Mouse (Mus musculus) limb, embryonic 14.5 days (tissue): Measurements from ENCODE around the gene Bcl2l13. TPM values are rescaled to one million over a fixed set of nuclear protein-coding genes. Genes with fewer than 3 reads are reported as not detected.
"Not testable (repeated sequence)": the region's sequence is repeated elsewhere in the genome, so short reads cannot be mapped to it uniquely, and the experiment has no call there.

ENCODE experiments used
- ATAC-seq: fragments of 200-750 bp; cut with Nextera tagmentation; 2 replicates; pipeline ENCODE4 v1.8.0; 2017; ENCODE audit warnings: low read depth, moderate number of reproducible peaks, moderate TSS enrichment; ENCODE audit not compliant: low FRiP score
- DNase-seq: peaks from one replicate; pipeline ENCODE4 v3.0.0-alpha.2; 2015; ENCODE audit warnings: low spot score
- H3K27ac ChIP-seq: fragments of 300-500 bp; sonication (generic); replicated peaks from 2 replicates; pipeline ENCODE4 v1.5.1; 2014; ENCODE audit warnings: low read depth, mild to moderate bottlenecking, low read length, moderate library complexity, mixed read lengths
- H3K27me3 ChIP-seq: fragments of 300-500 bp; sonication (generic); 2 replicates; pipeline ENCODE4 v1.6.1; 2014; ENCODE audit warnings: low read length, mixed read lengths; ENCODE audit not compliant: control insufficient read depth, insufficient read depth
- H3K36me3 ChIP-seq: fragments of 300-500 bp; sonication (generic); 2 replicates; pipeline ENCODE4 v1.6.1; 2014; ENCODE audit warnings: mild to moderate bottlenecking, low read length, moderate library complexity, mixed read lengths; ENCODE audit not compliant: control insufficient read depth, insufficient read depth
- H3K4me1 ChIP-seq: fragments of 300-500 bp; sonication (generic); 2 replicates; pipeline ENCODE4 v1.6.1; 2014; ENCODE audit warnings: antibody characterized with exemption, low read length, mixed read lengths; ENCODE audit not compliant: control insufficient read depth, insufficient read depth
- H3K4me2 ChIP-seq: fragments of 300-500 bp; sonication (generic); replicated peaks from 2 replicates; pipeline ENCODE4 v1.6.1; 2014; ENCODE audit warnings: low read depth, mild to moderate bottlenecking, low read length, moderate library complexity; ENCODE audit not compliant: severe bottlenecking
- H3K4me3 ChIP-seq: fragments of 300-500 bp; sonication (generic); replicated peaks from 2 replicates; pipeline ENCODE4 v1.5.1; 2014; ENCODE audit warnings: low read length
- H3K9ac ChIP-seq: fragments of 300-500 bp; sonication (generic); 2 replicates; pipeline ENCODE4 v1.6.1; 2014; ENCODE audit warnings: mild to moderate bottlenecking, low read depth, low read length, moderate library complexity; ENCODE audit not compliant: severe bottlenecking
- H3K9me3 ChIP-seq: fragments of 300-500 bp; sonication (generic); 2 replicates; pipeline ENCODE4 v1.6.1; 2016; ENCODE audit warnings: low read length; ENCODE audit not compliant: control insufficient read depth
- POLR2A ChIP-seq: fragments of 200-500 bp; IDR thresholded peaks from 2 replicates; pipeline ENCODE4 v1.8.0; 2012; ENCODE audit warnings: inconsistent platforms, mild to moderate bottlenecking, moderate library complexity, borderline replicate concordance; ENCODE audit not compliant: insufficient read depth, insufficient read length; ENCODE audit errors: extremely low read depth
- WGBS: fragments of 180-500 bp; shearing (Covaris S2); extraction: QIAGEN DNeasy Blood & Tissue Kit; methylation state at CpG from one replicate; pipeline ENCODE4 v1.1.7; 2014; 5-methylcytosine and 5-hydroxymethylcytosine counted together
- polyA plus RNA-seq, 2 experiments: library from polyadenylated mRNA; depleted of rRNA in 1 of 2; stranded (reverse) in 1 of 2; unstranded in 1 of 2; fragments of >200 nt; fragmentation: Nextera tagmentation in 1 of 2; extraction: Ambion mirVana in 1 of 2; gene quantifications; 2 replicates each; pipeline versions ENCODE4 v1.2.1 to v1.2.3; 2012 to 2014

Gene Bcl2l13
- polyA plus RNA-seq, 2 experiments: 23.7 to 27.4 TPM

GRCm38 (mm10) chr6:120913783-120914182 is 77.8 kb downstream of the Bcl2l13 start:
- no peak overlapping the region for H3K9ac ChIP-seq
- DNase-seq (no peak), ATAC-seq (no peak)
- H3K27me3 ChIP-seq: no peaks in the 10 kb centered on the region
- no peak for TF ChIP-seq POLR2A
- no peaks in the 10 kb centered on the region for H3K36me3 ChIP-seq
- no peaks in the 10 kb centered on the region for H3K9me3 ChIP-seq
- peaks cover 8% of the 10 kb centered on the region for H3K4me1 ChIP-seq
- no peak overlapping the region for H3K4me3 ChIP-seq
- no peak overlapping the region for H3K27ac ChIP-seq
- WGBS: 82% methylated on average over 8 of the region's 8 CpGs
- no peak overlapping the region for H3K4me2 ChIP-seq

GRCm38 (mm10) chr6:120914533-120914910 is 78.5 kb downstream of the Bcl2l13 start:
- Histone ChIP-seq H3K4me2 (no peak overlapping the region), H3K27me3 (no peaks in the 10 kb centered on the region), H3K4me3 (no peak overlapping the region), H3K9ac (no peak overlapping the region), H3K4me1 (peaks cover 8% of the 10 kb centered on the region), H3K9me3 (no peaks in the 10 kb centered on the region), H3K27ac (no peak overlapping the region), H3K36me3 (no peaks in the 10 kb centered on the region)
- WGBS: 85% methylated on average over 4 of the region's 4 CpGs
- TF ChIP-seq POLR2A: no peak
- ATAC-seq (no peak), DNase-seq (no peak)

DNA sequence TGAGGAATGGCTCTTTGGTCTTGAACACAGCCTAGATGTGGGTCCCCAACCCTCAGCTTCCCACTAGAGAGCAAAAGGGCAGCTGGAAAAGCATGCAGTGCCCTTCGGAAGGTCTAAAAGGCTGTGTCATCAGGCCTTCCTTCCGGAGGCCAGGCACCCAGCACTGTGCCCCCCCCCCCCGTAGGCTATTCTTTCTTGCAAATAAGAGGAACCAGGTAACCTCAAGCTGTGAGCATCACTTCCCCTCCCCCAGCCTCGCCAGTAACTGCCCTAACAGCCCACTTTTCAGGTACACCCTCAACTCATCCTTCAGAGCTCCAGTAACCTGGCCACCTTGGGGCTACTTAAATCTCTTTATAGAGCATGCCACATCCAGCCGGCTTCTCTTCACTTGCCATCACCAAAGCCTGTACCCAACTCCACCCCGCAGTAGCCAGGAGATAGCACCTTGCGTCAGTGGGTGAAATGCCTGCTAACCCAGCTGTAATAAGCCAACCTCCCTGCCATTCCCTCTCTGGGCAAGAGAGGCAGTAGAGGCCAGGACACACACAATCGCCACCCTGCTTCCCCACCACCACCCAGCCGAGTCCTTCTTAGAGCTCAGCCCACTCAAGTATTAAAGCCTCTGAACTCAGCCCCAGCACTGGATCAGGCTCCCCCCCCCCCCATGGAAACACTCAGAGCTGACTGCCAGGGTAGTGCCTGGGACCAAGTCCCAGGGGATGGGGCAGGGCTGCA is 79.1 kb downstream of the Bcl2l13 start:
- no peak overlapping the region for H3K4me3 ChIP-seq
- ATAC-seq (no peak), DNase-seq (no peak)
- H3K27ac ChIP-seq: no peak overlapping the region
- peaks cover 8% of the 10 kb centered on the region for H3K4me1 ChIP-seq
- TF ChIP-seq POLR2A: no peak
- H3K9me3 ChIP-seq: no peaks in the 10 kb centered on the region
- no peak overlapping the region for H3K9ac ChIP-seq
- H3K36me3 ChIP-seq: no peaks in the 10 kb centered on the region
- 52% methylated on average over 9 of the region's 9 CpGs for WGBS
- no peaks in the 10 kb centered on the region for H3K27me3 ChIP-seq
- peak overlapping the region; percentile 88; the same call in 1 of the 2 replicates for H3K4me2 ChIP-seq

DNA sequence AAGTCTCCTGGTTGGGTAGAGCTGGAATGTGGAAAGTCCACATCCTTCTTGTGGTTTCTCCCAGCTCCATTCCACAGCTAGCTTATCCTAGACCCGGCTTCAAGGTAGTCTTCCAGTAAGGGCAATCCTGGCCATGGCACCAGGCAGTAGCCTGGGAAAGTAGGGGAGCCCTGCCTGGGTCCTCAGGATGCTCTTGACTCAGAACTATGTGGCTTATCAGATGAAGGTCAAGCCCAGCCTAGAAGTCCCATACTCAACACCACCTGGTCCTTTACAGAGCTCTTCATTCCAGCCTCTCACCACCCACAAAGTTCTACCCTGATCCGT is 79.6 kb downstream of the Bcl2l13 start:
- Histone ChIP-seq H3K9ac (no peak overlapping the region), H3K4me2 (peak overlapping the region; percentile 88), H3K4me3 (no peak overlapping the region), H3K36me3 (no peaks in the 10 kb centered on the region), H3K9me3 (no peaks in the 10 kb centered on the region), H3K27ac (no peak overlapping the region), H3K4me1 (peaks cover 8% of the 10 kb centered on the region), H3K27me3 (no peaks in the 10 kb centered on the region)
- ATAC-seq (no peak), DNase-seq (no peak)
- no peak for TF ChIP-seq POLR2A
- WGBS: 34% methylated on average over 2 of the region's 2 CpGs

DNA sequence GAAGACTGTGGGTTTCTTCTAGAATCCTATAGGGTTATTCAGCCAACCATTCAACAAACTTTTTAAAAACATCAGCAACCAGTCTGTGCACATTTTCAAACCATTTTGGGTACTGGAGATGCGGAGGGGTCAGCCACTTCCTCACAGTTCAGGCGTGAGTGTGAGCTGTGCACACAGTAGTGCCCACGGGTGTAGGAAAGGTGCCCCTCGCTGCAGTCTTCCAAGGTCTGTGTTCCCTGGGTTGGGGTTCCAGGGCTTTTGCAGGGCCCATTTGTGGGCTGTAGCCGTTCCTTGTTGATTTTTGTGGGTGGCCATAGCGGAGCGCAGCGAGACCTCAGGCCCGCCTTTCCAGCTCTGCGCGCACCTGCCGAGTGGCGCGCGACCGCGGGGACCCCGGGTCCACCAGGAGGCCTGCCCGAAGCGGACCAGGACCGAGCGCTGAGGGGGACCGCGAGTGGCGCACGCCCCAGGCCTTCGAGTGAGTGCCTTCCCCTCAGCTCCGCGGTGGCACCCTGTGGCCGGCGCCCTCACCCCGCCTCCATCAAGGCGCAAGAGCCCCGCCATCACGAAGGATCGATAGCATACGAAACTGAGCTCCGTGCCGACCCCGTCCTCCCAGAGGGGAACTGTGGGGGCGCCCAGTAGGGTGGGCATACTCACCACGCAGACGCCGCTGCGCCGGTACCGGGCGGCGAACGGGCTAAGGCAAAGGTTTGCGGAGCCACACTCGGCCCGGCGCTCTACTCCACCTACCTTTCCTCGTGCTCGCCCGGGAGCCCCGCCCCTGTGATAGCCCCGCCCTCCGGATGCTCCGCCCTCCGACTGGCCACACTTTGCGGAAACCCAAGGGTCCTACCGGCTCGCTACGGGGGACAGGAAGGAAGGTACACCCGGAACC is 80.3 kb downstream of the Bcl2l13 start, which contains the start of gene Bid:
TSS of gene Bid (minus strand) at position 780 of the 898 bp plus-strand sequence.
- H3K36me3 ChIP-seq: no peaks in the 10 kb centered on the region
- WGBS: 2% methylated on average over 62 of the region's 67 CpGs

DNA sequence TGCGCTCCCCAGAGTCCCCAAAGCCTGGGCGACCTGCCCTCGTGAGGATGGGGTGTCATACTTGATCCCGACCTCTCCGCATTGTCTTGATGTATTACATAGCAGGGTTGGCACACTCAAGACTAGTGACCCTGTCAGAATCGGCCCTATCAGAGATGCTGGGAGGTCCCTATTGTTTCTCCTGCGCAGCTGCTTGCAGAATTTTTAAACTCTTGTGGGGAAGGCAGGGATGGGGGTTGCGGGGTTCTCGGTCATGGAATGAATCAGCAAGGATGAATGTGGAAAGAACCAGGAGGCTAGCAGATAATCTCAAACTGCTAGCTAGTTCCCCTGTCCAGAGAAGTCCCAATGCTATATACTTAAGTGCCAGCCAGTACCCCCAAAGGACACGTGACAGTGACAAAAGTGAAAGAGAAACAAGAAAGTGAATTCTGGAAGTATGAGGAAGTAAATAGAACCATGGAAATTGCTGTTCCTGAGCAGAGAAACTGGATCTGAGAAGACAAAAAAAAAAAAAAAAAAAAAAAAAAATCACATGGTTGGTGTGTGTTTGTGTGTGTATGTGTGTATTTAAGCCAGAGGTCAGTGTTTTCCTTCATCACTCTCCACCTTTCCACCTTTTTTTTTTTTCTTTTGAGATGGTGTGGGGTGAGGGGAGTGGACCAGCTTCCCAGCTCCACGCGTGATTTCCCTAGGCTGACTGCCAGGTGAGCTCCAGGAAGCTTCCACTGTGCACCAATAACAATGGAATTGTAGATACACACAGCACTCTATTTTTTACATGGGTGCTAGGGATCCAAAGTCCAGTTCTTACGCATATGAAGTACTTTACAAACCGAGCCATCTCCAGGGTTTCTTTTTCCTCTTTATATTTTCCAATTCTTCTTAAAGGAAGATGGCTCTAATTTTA is 81.2 kb downstream of the Bcl2l13 start:
- peak overlapping the region; percentile 88 for H3K4me2 ChIP-seq
- WGBS: 21% methylated on average over 9 of the region's 14 CpGs
- peak; percentile 60 for ATAC-seq
- peak overlapping the region; percentile 54 for H3K9ac ChIP-seq
- DNase-seq, H3K4me1 ChIP-seq, H3K27me3 ChIP-seq, H3K27ac ChIP-seq, H3K36me3 ChIP-seq, H3K9me3 ChIP-seq: not testable (repeated sequence)
- H3K4me3 ChIP-seq: peak overlapping the region; percentile 54

More for the DNA sequence above, 80.3 kb downstream of the Bcl2l13 start, which contains the start of gene Bid:
- H3K4me1 ChIP-seq: peaks cover 8% of the 10 kb centered on the region
- peak within 1 kb of the TSS; percentile 54 for H3K9ac ChIP-seq
- H3K4me3 ChIP-seq: peak within 1 kb of the TSS; percentile 54
- TF ChIP-seq POLR2A: no peak
- peak within 1 kb of the TSS; percentile 88 for H3K4me2 ChIP-seq
- H3K27ac ChIP-seq: no peak within 1 kb of the TSS
- DNase-seq: peak; percentile 67
- no peaks in the 10 kb centered on the region for H3K9me3 ChIP-seq
- ATAC-seq: peak; percentile 90
- no peaks in the 10 kb centered on the region for H3K27me3 ChIP-seq
